Mouse (Mus musculus) effector memory CD4-positive, alpha-beta T cell, adult 7 months (primary cell): ENCODE results near the gene Ces4a. TPM values are rescaled to one million over a fixed set of nuclear protein-coding genes. Genes with fewer than 3 reads are reported as not detected.

Source experiments
- polyA plus RNA-seq: library from polyadenylated mRNA; unstranded; fragments of 100-300 nt; shearing (Covaris generic); gene quantifications from one replicate; pipeline ENCODE4 v1.2.1, GENCODE M21; 2017

Gene Ces4a
- polyA plus RNA-seq = 0.30 TPM

GRCm38 (mm10) chr8:105131509-105131908 lies at the start of gene Ces4a:
Ces4a (plus strand) TSS chr8:105131800.

GRCm38 (mm10) chr8:105083449-105084050 lies 48.0 kb upstream of the Ces4a start, which contains the start of gene Ces3b:
Ces3b (plus strand) TSS chr8:105083753.

GRCm38 (mm10) chr8:105170381-105171115 lies 38.9 kb downstream of the Ces4a start, which contains the start of gene Cbfb:
Cbfb (plus strand) TSS chr8:105170674.

Other genes with a start within 250 kb of the Ces4a start
- gene Ces2e, start 205.5 kb upstream of the Ces4a start, polyA plus RNA-seq = not detected
- gene Ces2f, start 184.4 kb upstream of the Ces4a start, polyA plus RNA-seq = not detected
- gene Ces2g, start 170.1 kb upstream of the Ces4a start, polyA plus RNA-seq = 0.16 TPM
- gene Ces2h, start 130.9 kb upstream of the Ces4a start, polyA plus RNA-seq = 0.21 TPM
- not detected for gene Ces3a, start 83.2 kb upstream of the Ces4a start, polyA plus RNA-seq
- gene Ces3b, start 48.0 kb upstream of the Ces4a start, polyA plus RNA-seq = not detected
- gene Cbfb, start 38.9 kb downstream of the Ces4a start, polyA plus RNA-seq = 87.2 TPM
- 19.5 TPM for gene D230025D16Rik, start 93.3 kb downstream of the Ces4a start, polyA plus RNA-seq
- gene B3gnt9, start 123.4 kb downstream of the Ces4a start, polyA plus RNA-seq = 0.48 TPM
- 41.6 TPM for gene Tradd, start 132.8 kb downstream of the Ces4a start, polyA plus RNA-seq
- 12.7 TPM for gene Fbxl8, start 132.8 kb downstream of the Ces4a start, polyA plus RNA-seq
- 0.60 TPM for gene Hsf4, start 138.0 kb downstream of the Ces4a start, polyA plus RNA-seq
- not detected for gene Nol3, start 144.3 kb downstream of the Ces4a start, polyA plus RNA-seq
- gene 4931428F04Rik, start 158.1 kb downstream of the Ces4a start, polyA plus RNA-seq = 2.6 TPM
- 3.5 TPM for gene Exoc3l, start 164.3 kb downstream of the Ces4a start, polyA plus RNA-seq
- gene E2f4, start 165.9 kb downstream of the Ces4a start, polyA plus RNA-seq = 138 TPM
- gene Elmo3, start 173.8 kb downstream of the Ces4a start, polyA plus RNA-seq = 5.7 TPM
- 0.20 TPM for gene Lrrc29, start 194.5 kb downstream of the Ces4a start, polyA plus RNA-seq
- gene Tmem208, start 194.6 kb downstream of the Ces4a start, polyA plus RNA-seq = 51.8 TPM
- gene Fhod1, start 216.2 kb downstream of the Ces4a start, polyA plus RNA-seq = 0.50 TPM
- 0.10 TPM for gene Slc9a5, start 217.0 kb downstream of the Ces4a start, polyA plus RNA-seq
- 0.89 TPM for gene Plekhg4, start 241.5 kb downstream of the Ces4a start, polyA plus RNA-seq